Mouse (Mus musculus) E14TG2a.4 (cell line): ENCODE measurements at regions not wholly inside any gene's neighbourhood (a gene's known extent, or its start where the extent isn't known, plus 50 kb on each side); places are given as distances from the start of the nearest gene placed in this dataset.

Source experiments
- CTCF ChIP-seq: conservative IDR thresholded peaks from 2 replicates; pipeline ENCODE4 v1.5.1; 2014; ENCODE audit warnings: low read length
- POU5F1 ChIP-seq: IDR thresholded peaks from 2 replicates; pipeline ENCODE4 v1.6.1; 2014; ENCODE audit warnings: low read length, borderline replicate concordance

GRCm38 (mm10) chr15:87261497-87261896 is 282.6 kb upstream of the Fam19a5 start:
- no peak for TF ChIP-seq CTCF
- TF ChIP-seq POU5F1, result no peak
